Mouse (Mus musculus) kidney, adult 18-20 months (tissue): ENCODE data around the gene Slc1a2.
A peak's percentile ranks its signal among the peaks of the same experiment; 100 is the strongest.

Experiments
- DNase-seq: peaks from one replicate; pipeline ENCODE4 v3.0.0; 2021

Gene Slc1a2

DNA sequence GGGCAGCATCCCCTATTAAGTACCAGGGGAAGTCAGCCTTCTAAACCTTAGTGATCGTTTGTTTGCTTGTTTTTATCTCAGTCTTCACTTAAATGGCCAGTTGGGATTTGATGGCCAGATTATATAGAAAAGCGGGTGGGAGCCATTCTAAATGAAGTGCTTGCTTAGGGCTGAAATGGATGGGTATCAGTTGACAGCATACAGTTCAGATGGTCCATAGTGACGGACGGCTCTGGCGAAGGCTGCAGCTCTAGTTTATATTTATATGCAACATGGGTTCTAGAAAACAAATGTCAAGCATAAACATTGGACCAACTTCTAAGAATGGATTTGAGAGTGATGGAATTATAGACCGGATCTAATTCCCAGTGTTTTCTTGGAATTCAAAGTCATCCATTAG is 9.5 kb downstream of the Slc1a2 start:
- no peak for DNase-seq

DNA sequence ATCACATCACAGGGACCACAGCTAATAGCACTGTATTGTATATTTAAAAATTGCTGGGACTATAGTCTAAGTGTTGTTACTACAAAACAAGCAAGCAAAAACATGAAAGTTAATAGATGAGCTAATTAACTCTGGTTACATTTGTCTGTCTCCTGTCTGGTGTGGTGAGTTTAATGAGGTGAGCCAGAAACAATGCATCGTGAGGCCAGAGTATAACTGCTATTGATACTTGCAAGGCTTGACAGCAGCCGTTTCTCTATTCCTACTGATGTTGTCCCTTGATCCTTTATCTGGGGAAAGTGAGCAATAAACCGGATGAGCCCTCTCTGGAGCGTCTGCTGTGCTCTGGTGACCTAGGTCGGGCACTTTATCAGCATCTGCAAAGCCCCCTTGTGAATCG is 11.1 kb downstream of the Slc1a2 start:
- no peak for DNase-seq

DNA sequence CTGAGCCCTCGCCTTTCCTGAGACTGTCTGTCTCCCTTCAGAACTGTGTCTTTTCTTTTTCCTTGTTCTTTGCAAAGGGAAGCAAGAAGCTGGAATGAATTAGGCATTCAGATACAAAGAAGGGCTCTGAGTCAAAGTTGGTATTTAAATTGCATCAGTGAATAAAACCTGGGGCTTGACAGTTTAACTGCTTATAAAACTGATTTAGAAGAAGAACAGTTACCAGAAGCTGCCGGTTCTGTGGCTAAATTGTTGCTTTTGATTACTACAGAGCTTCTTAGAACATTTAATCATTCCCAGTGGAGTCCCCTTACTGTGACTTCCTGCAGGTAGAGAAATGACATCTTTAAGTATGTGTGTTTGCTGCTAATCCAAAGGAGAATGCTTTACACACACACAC is 16.1 kb downstream of the Slc1a2 start:
- DNase-seq, result no peak

DNA sequence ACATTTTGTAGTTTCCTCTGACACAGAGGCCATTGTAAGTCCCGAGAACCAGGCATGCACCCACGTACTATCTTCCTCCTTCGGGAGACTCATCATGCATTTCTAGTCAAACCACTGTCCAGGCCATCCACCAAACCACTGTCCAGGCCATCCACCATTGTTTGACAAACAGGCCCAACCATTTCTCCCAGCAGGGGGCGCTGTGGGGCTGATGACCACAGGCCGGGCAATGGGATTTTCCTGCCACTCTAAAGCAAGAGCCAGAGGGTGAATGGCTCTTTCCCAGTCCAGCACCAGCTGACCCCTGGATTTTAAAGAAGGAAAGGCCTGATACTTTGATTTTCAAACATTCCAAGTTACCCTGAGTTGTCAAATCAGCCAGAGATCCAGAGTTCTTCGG is 16.8 kb downstream of the Slc1a2 start:
- peak; percentile 68 for DNase-seq

DNA sequence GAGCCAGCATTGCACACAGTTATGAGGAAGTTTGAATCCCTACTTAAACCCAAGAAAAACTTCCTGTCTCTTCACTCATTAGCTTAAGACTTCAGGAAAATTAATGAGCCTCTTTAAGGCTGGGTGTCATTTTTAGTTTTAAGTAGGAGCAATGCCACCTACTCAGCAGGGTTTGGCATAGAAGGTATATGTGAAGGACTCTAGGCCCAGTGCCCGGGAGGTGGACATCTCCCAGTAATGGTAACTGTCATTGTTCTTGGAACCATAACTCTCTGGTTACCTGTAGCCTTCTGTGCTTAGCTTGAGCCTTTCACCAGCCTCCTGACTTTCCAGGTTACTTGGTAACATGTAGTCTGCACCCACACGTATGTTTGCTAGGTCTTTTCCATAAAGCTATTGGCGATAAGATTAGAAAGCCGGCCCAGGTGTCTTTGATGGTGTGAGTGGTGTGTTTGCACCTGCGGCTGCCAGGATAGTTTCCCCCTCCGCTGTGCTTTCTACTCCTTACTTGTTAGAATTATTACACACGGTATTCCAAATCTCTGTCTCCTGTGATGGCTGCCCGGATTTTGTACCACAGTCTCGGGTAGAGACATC is 18.4 kb downstream of the Slc1a2 start:
- no peak for DNase-seq

DNA sequence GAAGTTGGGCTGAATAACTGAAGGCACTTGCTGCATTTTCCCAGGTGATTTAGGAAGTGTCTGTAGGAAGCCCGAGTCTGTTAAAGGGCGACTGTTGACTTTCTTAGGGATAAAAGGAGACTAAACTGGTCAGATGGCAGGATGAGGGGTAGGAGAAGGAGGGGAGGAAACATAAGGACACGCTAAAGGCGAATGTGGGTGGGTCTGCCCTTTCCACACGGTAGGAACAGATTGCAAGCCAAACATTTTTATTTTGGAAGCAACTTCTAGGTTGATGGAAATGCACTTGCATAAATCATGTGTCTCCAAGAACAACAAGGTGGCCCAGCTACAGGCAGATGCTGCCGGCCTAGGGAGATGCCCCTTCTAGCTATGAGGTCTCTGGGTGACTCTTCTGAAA is 18.9 kb downstream of the Slc1a2 start:
- no peak for DNase-seq

DNA sequence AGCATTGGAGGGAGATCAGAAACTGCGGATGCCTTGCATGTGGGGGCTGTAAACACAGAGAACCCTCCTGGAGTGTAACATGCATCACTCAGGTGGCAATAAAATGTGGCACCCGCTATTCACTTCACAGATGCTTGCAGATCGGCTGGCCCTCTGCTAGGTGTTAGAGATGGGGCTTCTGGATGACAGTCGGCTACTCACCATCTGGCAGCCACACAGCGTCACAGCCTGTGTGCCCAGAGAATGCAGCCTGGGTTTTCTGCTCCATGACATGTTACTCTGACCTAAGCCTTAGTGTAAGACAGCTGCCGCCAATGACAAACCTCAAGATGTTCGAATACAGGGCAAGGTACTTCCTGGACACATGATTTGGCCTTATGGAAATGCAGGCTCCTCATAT is 22.9 kb downstream of the Slc1a2 start:
- DNase-seq, result no peak

DNA sequence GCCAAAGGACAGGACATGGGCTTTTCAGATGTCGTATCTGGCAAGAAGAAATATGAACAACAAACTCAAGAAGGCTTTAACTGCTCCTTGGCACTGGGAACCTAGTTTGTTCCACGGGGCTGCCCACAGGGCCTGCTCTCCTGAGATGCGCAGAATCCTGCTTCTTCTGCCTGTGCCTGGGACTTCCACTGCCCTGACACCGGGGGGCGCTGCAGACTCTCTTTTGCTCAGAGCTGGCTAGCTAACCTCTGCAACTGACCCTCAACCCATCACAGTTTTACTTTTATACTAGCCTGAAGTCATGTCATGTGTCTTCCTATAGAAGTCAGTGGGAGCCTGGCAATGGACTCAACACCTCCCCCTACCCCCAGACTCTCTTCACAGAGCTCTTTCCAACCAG is 23.7 kb downstream of the Slc1a2 start:
- peak; percentile 13 for DNase-seq

DNA sequence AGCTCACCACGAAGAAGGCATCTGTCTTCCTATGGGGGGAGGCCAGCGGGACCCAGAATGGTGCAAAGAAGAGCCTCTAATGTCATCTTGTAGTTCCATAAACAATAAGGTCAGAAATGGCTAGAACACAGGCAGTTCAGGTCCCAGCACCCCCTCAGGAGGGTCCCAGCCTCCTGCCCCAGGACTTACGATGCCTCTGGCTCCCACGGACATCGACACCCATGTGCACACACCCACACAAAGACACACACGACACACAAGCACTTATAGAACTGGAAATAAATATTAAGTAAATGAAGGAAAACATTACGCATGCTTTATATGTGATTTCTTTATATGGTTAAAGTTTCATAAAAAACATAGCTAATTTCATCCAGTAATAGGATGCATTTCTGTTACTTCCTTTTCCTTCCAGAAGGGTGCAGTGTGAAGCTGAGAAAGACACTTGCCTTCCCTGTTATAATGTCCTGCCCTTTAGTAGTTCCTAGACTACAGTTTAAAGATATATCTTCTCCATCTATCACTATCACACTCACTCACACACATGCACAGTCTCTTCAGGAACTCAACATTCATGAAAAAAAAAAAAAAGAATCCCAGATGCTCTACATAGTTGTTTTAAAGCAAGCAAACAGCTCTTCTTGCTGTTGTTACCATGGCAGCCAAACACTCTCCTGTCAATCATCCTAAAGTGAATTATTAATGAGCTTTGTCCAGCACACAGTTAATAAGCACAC is 27.1 kb downstream of the Slc1a2 start:
- DNase-seq, result no peak

DNA sequence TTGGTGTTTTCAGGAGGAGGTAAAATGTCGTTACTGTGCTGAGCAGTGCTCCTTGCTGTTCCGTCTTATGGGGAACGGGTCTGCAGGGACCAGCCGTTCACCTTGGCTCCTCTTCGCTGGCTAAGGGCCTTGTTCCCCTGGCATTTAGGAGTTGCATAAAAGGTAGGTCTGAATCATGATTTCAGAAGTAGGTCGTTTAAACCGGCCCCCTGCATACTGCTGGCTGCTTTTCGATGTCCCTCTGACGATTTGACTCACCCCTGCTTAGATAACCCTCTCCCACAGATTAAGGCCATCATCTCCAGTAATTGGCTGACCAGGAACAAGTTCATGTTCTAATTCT is 27.6 kb downstream of the Slc1a2 start:
- DNase-seq, result peak; percentile 7

DNA sequence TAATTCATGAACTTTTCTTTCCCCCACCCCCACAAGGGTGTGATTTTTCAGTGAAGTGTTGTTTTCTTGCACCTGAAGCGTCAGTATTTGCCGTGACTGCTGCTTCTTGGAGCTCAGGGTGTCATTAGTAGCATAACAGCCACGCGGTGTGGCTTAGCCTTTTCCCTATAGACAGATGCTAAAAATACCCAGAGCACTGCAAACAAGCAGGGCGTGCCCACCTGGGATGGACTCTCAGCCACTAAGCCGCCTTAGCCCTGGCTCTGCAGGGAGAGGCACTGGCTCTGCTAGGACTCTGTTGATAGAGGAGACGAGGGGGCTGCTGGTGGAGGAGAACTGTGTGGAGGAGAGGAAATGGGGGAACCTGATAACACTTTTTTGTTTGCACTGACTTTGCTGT is 35.1 kb downstream of the Slc1a2 start:
- DNase-seq, result no peak

DNA sequence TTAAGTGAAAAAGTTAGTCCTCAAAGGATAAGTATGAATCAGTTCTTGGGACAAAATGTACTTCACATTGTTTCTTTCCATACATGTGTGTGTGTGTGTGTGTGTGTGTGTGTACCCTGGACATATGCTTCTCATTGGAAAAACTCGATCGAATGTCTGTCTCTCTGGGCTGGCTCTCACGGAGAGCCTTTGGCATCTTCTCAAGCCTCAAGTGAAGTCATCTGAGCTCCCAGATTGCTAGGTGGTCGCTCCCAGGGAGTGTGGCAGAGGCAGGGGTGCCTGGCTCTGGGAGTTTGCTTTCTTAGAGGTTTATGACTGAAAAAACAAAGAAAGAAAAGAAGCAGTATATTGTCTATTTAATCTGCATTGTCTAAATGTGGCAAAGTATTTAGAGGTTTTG is 36.3 kb downstream of the Slc1a2 start:
- DNase-seq, result no peak

DNA sequence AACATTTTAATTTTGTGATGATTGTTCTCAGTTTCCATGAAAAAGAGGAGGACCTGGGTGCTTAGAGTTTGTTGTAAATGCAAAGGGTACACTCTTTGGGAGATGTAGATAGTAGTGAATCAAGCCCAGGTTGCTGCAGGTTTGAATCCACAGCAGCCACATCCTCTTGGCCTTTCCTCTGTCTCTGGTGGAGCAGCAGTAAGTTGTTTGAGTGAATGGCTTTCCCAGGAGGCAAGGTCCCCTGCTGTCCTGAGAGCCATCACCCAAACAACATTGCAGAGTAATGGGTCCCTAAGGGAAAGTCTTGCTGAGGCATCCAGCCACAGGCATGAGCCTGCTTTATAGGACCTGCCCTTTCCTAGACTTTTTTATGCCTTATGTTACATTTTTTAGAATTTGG is 37.1 kb downstream of the Slc1a2 start:
- DNase-seq, result no peak

DNA sequence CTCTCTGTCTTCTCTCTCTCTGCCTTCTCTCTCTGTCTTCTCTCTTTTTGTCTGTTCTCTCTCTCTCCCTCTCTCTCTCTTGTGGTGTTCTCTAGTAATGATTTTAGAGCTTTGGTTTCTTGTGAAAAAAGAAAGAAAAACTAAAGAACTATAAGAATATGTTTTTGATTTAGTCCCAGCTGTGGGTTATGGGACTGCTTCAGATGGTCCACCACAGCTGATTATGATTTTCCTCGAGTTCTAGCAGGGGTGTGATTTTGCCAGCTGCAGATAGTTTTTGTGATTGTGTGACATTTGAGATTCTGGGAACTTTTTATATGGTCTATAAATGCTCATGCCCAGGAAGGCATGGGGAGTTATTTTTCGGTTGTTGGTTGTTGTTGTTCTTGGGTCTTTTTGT is 39.3 kb downstream of the Slc1a2 start:
- DNase-seq, result no peak

DNA sequence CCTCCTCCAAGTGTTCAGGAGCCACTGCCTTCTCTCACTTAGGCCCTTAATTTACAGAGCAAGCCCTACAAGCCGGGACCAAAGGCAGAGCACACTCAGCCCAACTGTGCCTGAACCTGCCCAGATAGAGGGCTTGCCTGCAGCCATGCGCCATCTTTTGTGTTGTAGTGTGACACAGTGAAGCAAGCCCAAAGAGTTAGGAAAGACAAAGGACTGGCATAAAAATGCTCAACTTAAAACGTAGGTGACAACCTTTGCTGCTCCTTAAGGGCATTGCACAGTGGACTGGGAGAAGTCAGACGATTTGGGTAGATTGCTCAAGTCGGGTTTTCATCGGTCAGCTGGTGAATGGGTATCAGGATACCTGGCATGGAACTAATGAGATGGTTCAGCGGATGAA is 41.5 kb downstream of the Slc1a2 start:
- no peak for DNase-seq

DNA sequence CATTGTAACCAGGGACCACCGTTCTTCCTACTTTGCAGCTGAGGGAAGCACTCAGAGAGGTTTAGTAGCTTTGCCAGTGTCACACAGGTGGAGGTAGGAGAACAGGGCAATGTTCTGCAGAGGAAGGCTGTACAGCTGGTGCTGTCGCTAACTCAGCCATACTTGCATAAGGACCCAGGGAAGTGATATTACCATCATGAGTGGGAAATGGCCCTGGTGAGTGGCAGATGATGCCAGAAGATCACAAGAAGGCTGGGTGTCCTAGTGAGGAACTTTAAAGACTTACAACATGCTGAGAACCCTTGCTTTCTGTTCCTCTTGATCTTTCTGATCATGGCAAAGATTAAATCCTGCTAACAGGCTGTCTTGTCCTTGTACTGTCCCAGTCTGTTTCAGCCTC is 42.2 kb downstream of the Slc1a2 start:
- no peak for DNase-seq

DNA sequence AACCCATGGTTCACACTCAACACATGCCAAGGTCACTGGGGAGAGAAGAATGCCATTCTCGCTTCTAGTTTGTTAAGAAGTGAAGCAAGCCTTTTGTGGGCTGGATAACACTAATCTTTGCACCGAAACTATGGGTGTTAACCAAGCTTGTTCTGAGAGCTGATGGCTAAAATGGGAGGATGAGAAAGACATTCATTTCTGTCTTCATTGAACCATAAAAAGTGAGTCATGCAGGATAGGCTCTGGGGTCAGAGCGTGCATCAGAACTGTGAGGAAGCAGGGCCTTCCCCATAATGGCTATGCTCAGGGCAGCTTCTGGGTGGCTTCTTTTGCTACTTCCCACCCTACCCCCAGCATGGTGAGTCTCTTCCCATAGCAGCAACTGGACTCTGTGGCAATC is 42.9 kb downstream of the Slc1a2 start:
- no peak for DNase-seq

DNA sequence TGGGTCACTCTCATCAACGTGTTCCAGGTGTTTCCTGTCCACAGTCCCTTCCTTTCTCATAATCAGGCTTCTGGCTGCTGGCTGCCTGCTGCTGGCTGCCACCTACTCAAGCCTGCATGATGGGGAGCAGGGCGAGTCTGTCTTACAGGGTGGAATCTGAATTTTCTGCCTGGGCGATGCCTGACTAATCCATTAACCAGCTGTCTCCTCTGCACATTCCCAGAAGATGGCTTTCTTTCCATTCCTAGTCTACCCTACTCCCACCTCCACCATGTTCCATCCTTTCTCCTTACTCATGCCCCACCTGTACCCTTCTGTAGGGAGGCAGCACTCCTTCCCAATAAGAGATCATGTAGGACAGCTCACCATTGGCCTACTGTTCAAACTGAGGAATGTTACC is 45.1 kb downstream of the Slc1a2 start:
- DNase-seq, result no peak

DNA sequence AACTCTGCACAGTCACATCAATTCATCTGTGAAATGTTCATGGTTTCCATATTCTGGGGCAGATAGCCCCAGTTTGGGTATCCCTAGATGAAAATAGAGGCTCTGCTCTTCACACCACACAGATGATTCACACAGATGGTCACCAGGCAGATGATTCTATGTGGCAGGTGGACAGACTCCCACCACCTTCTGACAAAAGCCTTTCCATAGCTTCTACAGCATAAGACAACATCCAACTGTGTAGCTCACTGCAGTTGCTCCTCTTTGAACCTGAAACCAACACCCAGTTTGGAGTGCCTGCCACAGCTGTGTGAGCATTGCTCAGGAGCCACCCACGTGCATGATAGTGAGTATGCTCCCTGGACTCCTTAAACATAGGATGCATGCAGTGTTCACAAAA is 46.3 kb downstream of the Slc1a2 start:
- DNase-seq, result no peak

DNA sequence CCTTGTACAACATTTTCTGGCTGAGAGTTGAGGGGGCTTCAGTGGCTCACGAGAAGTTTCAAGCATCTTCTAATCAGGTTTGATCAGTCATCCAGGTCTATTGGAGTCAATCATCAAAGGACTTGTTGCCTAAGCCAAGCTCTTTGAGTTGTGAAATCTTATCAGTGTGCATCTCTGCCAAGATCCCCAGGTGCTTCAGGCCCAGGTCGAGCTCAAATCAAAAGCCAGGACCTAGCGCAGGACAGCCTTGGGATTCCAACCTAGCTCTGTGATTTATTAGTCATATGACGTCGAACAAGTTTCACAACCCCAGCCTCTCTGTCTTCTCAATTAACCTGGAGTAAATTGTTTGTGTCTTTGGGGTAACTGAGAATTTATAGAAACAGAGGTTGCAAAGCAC is 53.1 kb downstream of the Slc1a2 start:
- DNase-seq, result no peak

DNA sequence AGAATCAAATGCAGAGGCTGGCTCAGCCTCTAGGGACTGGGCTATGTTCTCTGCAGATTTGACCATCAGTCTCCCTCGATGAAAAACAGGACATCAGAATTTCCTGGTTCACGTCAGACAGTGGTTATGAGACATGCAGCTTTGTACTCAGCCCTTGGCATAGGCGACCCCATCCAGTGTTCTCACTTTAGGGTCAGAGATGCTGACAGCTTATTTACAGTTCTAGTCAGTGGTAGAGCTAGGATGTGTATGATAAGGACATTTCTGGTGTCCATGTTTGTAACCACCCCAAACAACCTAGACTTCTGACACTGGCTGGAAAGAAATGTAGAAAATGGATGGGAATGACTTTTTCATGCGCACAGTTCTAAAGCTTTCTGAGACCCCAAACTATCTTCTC is 53.6 kb downstream of the Slc1a2 start:
- no peak for DNase-seq

DNA sequence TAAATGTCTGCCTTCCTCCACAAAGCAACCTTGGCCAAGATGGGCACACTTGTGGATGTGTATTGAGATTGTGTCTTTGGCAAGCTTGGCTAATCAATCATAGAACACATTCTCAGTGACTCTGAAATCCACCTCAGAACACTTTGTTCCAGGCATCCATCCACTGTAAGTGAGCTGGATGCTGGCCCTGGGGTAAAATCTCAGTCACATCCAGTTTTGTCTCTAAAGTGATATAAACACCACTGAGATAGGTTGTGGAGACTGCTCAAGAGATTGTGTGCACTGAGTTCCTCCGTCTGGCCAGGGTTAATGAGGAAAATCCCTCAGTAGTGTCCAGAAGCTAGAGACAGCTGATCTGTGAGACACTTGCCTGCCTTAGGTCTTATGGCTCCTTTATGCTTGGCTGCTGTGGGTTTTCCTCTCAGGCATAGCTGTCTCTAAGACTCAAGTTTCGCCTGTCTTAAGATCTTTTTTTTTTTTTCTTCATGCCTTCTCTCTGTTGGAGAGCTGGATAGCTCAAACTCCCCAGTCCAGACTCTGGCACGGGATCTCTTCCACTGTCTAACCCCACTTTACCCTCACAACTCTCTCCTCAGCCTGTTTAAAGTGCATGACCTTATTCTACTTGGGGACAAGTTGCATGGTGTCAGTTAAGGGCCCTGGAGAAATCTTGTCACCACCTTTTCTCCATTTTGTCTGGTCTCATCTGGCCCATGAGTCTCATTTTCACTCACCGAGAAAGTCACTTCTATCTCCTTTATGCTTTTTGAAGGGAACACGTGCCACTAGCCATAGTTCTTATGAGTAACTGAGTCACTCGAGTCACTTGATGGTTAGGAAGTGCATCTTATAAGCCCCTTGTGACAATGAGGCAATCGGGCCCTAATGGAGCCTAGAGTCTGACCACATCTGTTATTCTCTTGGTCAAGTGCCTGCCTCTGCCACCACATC is 54.5 kb downstream of the Slc1a2 start:
- DNase-seq, result no peak

DNA sequence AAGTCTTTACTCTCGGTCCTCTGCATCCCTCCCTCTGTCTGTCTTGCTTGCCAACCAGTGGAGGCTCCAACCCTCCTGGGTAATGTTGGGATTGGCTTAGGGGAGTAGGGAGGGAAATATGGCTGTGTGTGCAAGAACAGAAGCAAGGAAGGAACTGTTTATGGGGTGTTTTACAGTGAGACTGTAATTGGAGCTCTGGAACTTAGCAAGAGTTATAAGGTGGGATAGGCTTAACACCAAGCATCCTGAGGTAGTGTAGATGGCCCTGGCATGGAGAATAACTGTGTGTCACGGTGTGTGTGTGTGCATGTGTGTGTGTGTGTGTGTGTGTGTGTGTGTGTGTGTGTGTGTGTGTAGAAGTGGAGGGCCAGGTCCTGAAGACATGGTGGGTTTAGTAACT is 55.9 kb downstream of the Slc1a2 start:
- no peak for DNase-seq

DNA sequence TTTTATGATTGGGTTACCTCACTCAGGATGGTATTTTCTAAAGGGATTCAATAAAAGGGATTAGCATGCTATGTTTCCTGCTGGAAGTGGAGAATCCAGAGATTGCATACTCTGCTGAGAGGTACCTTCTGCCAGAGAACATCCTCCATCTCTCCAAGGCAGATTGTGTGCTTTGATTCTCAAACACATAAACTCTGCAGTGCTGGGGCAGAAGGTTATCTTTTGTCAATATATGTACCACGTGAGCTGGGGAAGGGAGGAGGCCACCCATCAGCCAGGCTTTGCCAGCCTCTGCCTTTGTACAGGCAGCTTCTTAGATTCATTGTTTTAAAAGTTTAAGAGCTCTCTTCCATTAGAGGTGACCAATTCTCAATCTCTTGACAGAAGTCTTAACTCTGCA is 57.3 kb downstream of the Slc1a2 start:
- DNase-seq, result no peak
